Mouse (Mus musculus): ENCODE results near the gene Atg9b. TPM values are rescaled to one million over a fixed set of nuclear protein-coding genes. Genes with fewer than 3 reads are reported as not detected.
"Not testable (repeated sequence)": the region's sequence is repeated elsewhere in the genome, so short reads cannot be mapped to it uniquely, and the experiment has no call there.

Gene Atg9b
- polyA plus RNA-seq, 1 experiment from 2014 or later: 0.48 TPM

DNA sequence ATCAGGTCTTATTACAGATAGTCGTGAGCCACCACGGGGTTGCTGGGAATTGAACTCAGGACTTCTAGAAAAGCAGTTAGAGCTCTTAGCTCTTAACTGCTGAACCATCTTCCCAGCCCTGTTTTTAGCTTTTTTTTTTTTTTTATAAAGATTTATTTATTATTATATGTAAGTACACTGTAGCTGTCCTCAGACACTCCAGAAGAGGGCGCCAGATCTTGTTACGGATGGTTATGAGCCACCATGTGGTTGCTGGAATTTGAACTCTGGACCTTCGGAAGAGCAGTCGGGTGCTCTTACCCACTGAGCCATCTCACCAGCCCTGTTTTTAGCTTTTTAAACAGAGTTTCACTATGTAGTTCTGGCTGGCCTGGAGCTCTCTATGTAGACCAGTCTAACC lies 4.3 kb upstream of the Atg9b start:
- H3K9ac ChIP-seq (ENCODE audit: low read length); H3K27ac ChIP-seq (ENCODE audit: low read depth, low read length); H3K4me3 ChIP-seq (ENCODE audit: low read depth, low read length); ATAC-seq; H3K4me2 ChIP-seq (ENCODE audit: low read length); H3K4me1 ChIP-seq (ENCODE audit: control insufficient read depth, insufficient read depth, low read length); H3K27me3 ChIP-seq (replicated peaks; ENCODE audit: control insufficient read depth, insufficient read depth, low read length); H3K9me3 ChIP-seq (replicated peaks; ENCODE audit: control insufficient read depth, low read length); DNase-seq (ENCODE audit: low spot score): not testable (repeated sequence)
- H3K36me3 ChIP-seq (ENCODE audit: control insufficient read depth, insufficient read depth, low read length): 0 out of 2 replicates have a peak, but pooled peaks cover 12% of the 10 kb centered on the region
- WGBS: 94% methylated on average over 6 of the region's 6 CpGs

DNA sequence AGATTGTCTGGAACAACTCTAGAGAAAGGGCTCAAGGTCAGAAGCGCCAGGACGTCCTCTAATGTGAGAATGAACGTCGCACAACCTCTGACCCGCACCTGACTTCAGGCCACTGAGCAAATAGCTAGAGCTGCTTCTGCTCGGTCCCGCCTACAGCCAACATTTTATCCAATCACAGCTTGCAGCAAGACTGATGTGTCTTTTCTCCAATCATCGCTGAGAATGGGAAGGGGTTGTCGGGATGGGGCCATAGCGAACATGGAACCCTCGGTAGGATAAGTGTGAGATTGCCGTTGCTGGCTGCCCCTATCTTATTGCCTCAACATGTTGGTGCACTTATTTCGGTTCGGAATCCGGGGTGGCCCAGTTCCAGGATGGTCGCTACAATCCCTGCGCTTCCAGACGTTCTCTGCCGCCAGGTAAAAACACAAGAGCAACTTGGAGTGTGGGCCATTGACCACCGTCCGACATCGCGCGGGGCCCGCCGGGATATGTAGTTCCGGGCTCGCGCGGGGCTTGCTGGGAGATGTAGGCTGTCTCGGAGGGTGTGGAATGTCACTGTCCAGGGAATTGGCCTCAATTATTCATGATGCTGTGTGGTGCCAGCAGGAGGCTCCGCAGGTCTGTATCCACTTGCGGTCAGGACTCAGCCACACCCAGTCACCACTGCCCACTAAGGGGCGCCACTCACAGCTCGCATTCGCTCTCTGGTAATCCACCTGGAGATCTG lies 2.4 kb upstream of the Atg9b start:
- H3K36me3 ChIP-seq (ENCODE audit: control insufficient read depth, insufficient read depth, low read length): no peaks in the 10 kb centered on the region
- 0 out of 2 replicates have a peak, but pooled peaks cover under 1% of the 10 kb centered on the region for H3K27me3 ChIP-seq (replicated peaks; ENCODE audit: control insufficient read depth, insufficient read depth, low read length)
- peak overlapping the region; percentile 68 for H3K9ac ChIP-seq (ENCODE audit: low read length)
- peak overlapping the region; percentile 58 for H3K4me3 ChIP-seq (ENCODE audit: low read depth, low read length)
- WGBS: under 1% methylated on average over 36 of the region's 36 CpGs
- H3K4me2 ChIP-seq (ENCODE audit: low read length): peak overlapping the region; percentile 58
- peak; percentile 98 for DNase-seq (ENCODE audit: low spot score)
- no peaks in the 10 kb centered on the region for H3K4me1 ChIP-seq (ENCODE audit: control insufficient read depth, insufficient read depth, low read length)
- ATAC-seq: peak; percentile 98
- H3K27ac ChIP-seq (ENCODE audit: low read depth, low read length): peak overlapping the region; percentile 84
- H3K9me3 ChIP-seq (replicated peaks; ENCODE audit: control insufficient read depth, low read length): no peaks in the 10 kb centered on the region

- 19% methylated on average over 7 of the region's 7 CpGs for whole genome bisulfite sequencing
- peak within 1 kb of the TSS; percentile 68 for H3K9ac ChIP-seq (ENCODE audit: low read length)
- no peaks in the 10 kb centered on the region for H3K36me3 ChIP-seq (ENCODE audit: control insufficient read depth, insufficient read depth, low read length)
- peak; percentile 82 for DNase-seq (ENCODE audit: low spot score)
- peak within 1 kb of the TSS; percentile 58 for H3K4me3 ChIP-seq (ENCODE audit: low read depth, low read length)
- peak within 1 kb of the TSS; percentile 58 for H3K4me2 ChIP-seq (ENCODE audit: low read length)
- no peaks in the 10 kb centered on the region for H3K4me1 ChIP-seq (ENCODE audit: control insufficient read depth, insufficient read depth, low read length)
- H3K27me3 ChIP-seq (replicated peaks; ENCODE audit: control insufficient read depth, insufficient read depth, low read length): peaks cover 8% of the 10 kb centered on the region; the same call in 1 of the 2 replicates
- H3K27ac ChIP-seq (ENCODE audit: low read depth, low read length): peak within 1 kb of the TSS; percentile 84
- H3K9me3 ChIP-seq (replicated peaks; ENCODE audit: control insufficient read depth, low read length): no peaks in the 10 kb centered on the region
- no peak for ATAC-seq
Measured at GRCm38 (mm10) chr5:24393392-24393997, 1.6 kb upstream of the Atg9b start, which contains the start of gene Abcb8. Gene Abcb8 (plus strand): TSS chr5:24393663.

GRCm38 (mm10) chr5:24392724-24393123 lies 781 bp upstream of the Atg9b start:
- Histone ChIP-seq H3K4me3 (ENCODE audit: low read depth, low read length) (no peak overlapping the region), H3K9ac (ENCODE audit: low read length) (no peak overlapping the region), H3K9me3 (replicated peaks; ENCODE audit: control insufficient read depth, low read length) (no peaks in the 10 kb centered on the region), H3K4me1 (ENCODE audit: control insufficient read depth, insufficient read depth, low read length) (peaks cover under 1% of the 10 kb centered on the region; the same call in 1 of the 2 replicates), H3K27me3 (replicated peaks; ENCODE audit: control insufficient read depth, insufficient read depth, low read length) (peaks cover 14% of the 10 kb centered on the region), H3K4me2 (ENCODE audit: low read length) (no peak overlapping the region), H3K36me3 (ENCODE audit: control insufficient read depth, insufficient read depth, low read length) (no peaks in the 10 kb centered on the region), H3K27ac (ENCODE audit: low read depth, low read length) (no peak overlapping the region)
- DNase-seq (ENCODE audit: low spot score) (no peak), ATAC-seq (no peak)
- WGBS: 78% methylated on average over 7 of the region's 7 CpGs

DNA sequence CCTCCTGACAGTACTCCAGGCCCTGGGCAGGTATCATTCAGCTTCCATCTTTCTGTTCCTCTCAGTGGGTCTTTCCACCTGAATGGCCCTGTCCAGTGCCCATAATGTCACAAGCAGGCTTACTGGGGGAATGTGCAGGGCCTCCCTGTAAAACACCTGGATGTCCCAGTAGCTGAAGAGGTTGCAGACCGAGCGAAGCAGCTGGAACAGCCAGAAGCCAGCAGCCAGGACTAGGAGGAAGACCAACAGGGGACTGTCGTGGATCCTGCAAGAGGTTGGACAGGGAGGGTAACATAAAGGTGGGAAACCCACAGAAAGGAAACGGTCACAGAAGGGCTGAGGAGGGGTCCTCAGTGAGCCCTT lies 2.3 kb downstream of the Atg9b start:
- Histone ChIP-seq H3K27me3 (replicated peaks; ENCODE audit: control insufficient read depth, insufficient read depth, low read length) (peaks cover 31% of the 10 kb centered on the region), H3K36me3 (ENCODE audit: control insufficient read depth, insufficient read depth, low read length) (no peaks in the 10 kb centered on the region), H3K4me1 (ENCODE audit: control insufficient read depth, insufficient read depth, low read length) (peaks cover 6% of the 10 kb centered on the region), H3K27ac (ENCODE audit: low read depth, low read length) (no peak overlapping the region), H3K4me3 (ENCODE audit: low read depth, low read length) (no peak overlapping the region), H3K9ac (ENCODE audit: low read length) (no peak overlapping the region), H3K9me3 (replicated peaks; ENCODE audit: control insufficient read depth, low read length) (no peaks in the 10 kb centered on the region), H3K4me2 (ENCODE audit: low read length) (no peak overlapping the region)
- 70% methylated on average over 4 of the region's 4 CpGs for WGBS
- ATAC-seq: no peak
- no peak for DNase-seq (ENCODE audit: low spot score)

GRCm38 (mm10) chr5:24389011-24389657 lies 2.8 kb downstream of the Atg9b start:
- Histone ChIP-seq H3K27me3 (replicated peaks; ENCODE audit: control insufficient read depth, insufficient read depth, low read length) (peaks cover 31% of the 10 kb centered on the region), H3K4me1 (ENCODE audit: control insufficient read depth, insufficient read depth, low read length) (peaks cover 6% of the 10 kb centered on the region), H3K4me3 (ENCODE audit: low read depth, low read length) (no peak overlapping the region), H3K9ac (ENCODE audit: low read length) (no peak overlapping the region), H3K27ac (ENCODE audit: low read depth, low read length) (no peak overlapping the region), H3K9me3 (replicated peaks; ENCODE audit: control insufficient read depth, low read length) (no peaks in the 10 kb centered on the region), H3K36me3 (ENCODE audit: control insufficient read depth, insufficient read depth, low read length) (no peaks in the 10 kb centered on the region), H3K4me2 (ENCODE audit: low read length) (no peak overlapping the region)
- DNase-seq (ENCODE audit: low spot score): no peak
- ATAC-seq: no peak
- 55% methylated on average over 6 of the region's 7 CpGs for WGBS

DNA sequence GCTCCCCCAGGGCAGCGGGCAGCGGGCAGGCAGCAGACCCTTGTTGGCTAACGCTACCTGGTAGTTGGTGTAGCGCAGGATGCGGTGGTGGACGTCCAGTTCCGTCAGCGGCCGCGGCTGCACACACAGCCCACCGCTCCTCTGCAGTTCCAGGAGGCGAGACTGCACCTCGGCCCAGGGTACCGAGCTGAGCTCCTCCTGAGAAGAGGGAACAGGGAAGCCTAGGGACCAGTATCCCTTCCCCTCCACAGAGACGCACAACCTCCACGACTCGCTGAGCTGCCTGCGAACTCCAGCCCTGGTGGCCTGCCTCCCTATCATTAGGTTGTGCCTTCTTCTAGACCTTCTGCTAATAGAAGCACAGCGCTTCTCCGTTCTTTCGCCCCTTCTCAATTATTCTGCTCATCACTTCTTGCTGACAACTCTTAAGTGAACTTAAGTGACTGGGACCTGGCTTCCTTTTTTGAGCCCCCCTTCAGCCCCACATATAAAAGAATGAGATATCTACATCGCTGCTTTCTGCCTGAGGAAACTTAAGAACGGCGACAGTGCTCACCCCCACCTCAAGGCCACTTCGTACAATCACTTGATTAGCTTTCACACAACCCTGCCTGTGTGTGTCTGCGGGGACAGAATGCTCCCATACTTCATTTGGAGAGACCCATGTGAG lies 3.6 kb downstream of the Atg9b start:
- no peaks in the 10 kb centered on the region for H3K9me3 ChIP-seq (replicated peaks; ENCODE audit: control insufficient read depth, low read length)
- peak overlapping the region; percentile 60 for H3K9ac ChIP-seq (ENCODE audit: low read length)
- H3K27me3 ChIP-seq (replicated peaks; ENCODE audit: control insufficient read depth, insufficient read depth, low read length): peaks cover 31% of the 10 kb centered on the region
- H3K4me2 ChIP-seq (ENCODE audit: low read length): peak overlapping the region; percentile 94
- ATAC-seq: no peak
- peaks cover 9% of the 10 kb centered on the region for H3K4me1 ChIP-seq (ENCODE audit: control insufficient read depth, insufficient read depth, low read length)
- H3K36me3 ChIP-seq (ENCODE audit: control insufficient read depth, insufficient read depth, low read length): no peaks in the 10 kb centered on the region
- WGBS: 22% methylated on average over 24 of the region's 26 CpGs
- no peak for DNase-seq (ENCODE audit: low spot score)
- H3K4me3 ChIP-seq (ENCODE audit: low read depth, low read length): peak overlapping the region; percentile 43
- no peak overlapping the region for H3K27ac ChIP-seq (ENCODE audit: low read depth, low read length)

GRCm38 (mm10) chr5:24387264-24388241 lies 4.4 kb downstream of the Atg9b start:
- Histone ChIP-seq H3K4me3 (ENCODE audit: low read depth, low read length) (peak overlapping the region; percentile 43), H3K27me3 (replicated peaks; ENCODE audit: control insufficient read depth, insufficient read depth, low read length) (peaks cover 31% of the 10 kb centered on the region), H3K4me2 (ENCODE audit: low read length) (peak overlapping the region; percentile 94), H3K9ac (ENCODE audit: low read length) (peak overlapping the region; percentile 60), H3K9me3 (replicated peaks; ENCODE audit: control insufficient read depth, low read length) (no peaks in the 10 kb centered on the region), H3K36me3 (ENCODE audit: control insufficient read depth, insufficient read depth, low read length) (no peaks in the 10 kb centered on the region), H3K4me1 (ENCODE audit: control insufficient read depth, insufficient read depth, low read length) (peaks cover 12% of the 10 kb centered on the region), H3K27ac (ENCODE audit: low read depth, low read length) (0 out of 2 replicates have a peak overlapping the region, but pooled peaks have one; percentile 14)
- 1% methylated on average over 72 of the region's 73 CpGs for WGBS
- peak; percentile 78 for ATAC-seq
- DNase-seq (ENCODE audit: low spot score): peak; percentile 88
